Mouse (Mus musculus) lung, postnatal 0 days (tissue): Measurements from ENCODE around the gene Snapin.

ENCODE experiments used
- CTCF ChIP-seq: IDR thresholded peaks from 2 replicates; pipeline ENCODE4 v1.5.1; 2016; ENCODE audit warnings: antibody characterized with exemption, mild to moderate bottlenecking
- EP300 ChIP-seq: IDR thresholded peaks from 2 replicates; pipeline ENCODE4 v1.6.1; 2016; ENCODE audit warnings: antibody characterized with exemption, mild to moderate bottlenecking, control low read depth

DNA sequence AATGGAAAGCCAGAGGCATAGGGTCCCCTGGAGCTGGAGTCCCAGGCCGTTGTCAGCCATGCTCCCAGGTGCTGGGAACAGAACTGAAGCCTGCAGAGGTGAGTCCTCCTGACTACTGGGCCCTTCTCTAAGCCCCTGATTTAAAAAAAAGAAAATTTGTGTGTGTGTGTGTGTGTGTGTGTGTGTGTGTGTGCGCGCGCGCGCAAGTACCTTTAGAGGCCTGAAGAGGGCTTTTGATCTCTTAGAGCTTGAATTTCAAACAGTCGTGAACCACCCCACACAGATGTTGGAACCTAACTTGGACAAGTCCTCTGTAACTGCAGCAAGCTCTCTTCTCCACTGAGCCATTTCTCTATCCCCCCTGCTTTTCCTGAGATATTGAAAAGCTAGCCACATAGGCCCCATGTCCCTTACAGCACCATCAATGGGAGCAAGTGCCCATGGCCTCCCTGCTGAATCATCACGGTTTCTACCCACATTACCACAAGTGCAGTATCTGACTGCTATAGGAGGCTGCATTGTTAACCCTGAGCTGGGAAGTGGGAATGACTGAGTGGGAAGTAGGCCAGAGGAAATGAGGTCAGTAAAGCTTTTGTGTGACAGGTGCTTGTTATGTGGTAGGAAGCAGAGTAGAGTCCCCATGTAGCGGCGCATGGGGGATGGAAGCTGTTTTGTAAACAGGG is 23.1 kb downstream of the Snapin start:
- TF ChIP-seq CTCF (no peak), EP300 (no peak)
